Mouse (Mus musculus): ENCODE results near the gene Vpreb2. TPM values are rescaled to one million over a fixed set of nuclear protein-coding genes. Genes with fewer than 3 reads are reported as not detected.
"Not testable (repeated sequence)": the region's sequence is repeated elsewhere in the genome, so short reads cannot be mapped to it uniquely, and the experiment has no call there.

Vpreb2 gene
- polyA plus RNA-seq, 1 experiment = not detected

DNA sequence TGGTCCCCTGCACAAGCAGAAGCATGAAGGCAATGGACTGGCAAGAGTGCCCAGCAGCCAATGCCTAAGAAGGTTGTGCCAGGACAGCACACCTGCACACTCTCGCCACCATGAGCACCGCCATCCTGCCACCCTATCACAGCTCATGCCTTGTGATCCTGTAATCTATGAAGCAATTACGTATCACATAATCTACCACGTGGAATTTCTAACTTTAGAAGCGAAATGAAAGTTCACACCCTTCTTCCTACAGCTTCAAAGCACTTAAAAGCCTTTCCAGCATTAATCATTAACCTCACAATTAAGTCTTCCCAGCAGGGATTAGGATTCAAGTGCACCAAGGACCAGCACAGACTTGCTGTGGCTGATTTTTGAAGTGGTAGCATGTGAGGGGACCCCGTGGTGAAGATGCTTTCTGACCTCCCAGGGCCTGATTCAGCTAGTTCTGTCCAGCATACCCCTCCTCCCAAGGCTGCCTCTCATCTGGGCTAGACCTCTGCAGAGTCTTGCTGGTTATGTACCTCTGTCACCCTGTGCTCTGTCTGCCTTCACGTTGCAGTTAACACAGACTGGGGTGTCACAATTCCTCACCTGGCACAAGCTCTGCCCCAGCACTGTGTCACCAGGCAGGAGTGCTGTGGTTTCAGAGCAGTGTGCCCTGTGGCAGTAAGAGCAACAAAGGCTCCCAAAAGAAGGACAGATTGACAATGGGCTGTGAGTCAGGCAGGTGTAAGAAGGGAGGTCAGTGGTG, 35.0 kb upstream of the Vpreb2 start:
- DNase-seq = peak; percentile 47
- WGBS = 51% methylated on average over 7 of the region's 7 CpGs
- Histone ChIP-seq H3K4me1 (ENCODE audit: control insufficient read depth, insufficient read depth, low read length) (no peaks in the 10 kb centered on the region), H3K4me3 (replicated peaks; ENCODE audit: extremely low read depth, low read depth, low read length) (no peak overlapping the region)
- TF ChIP-seq CTCF (IDR thresholded peaks at IDR 0.05; ENCODE audit: insufficient read depth, low read length) (no peak), POLR2A (IDR thresholded peaks at IDR 0.05; ENCODE audit: borderline replicate concordance, extremely low read depth, low read depth, low read length) (peak; percentile 35; the same call in 1 of the 2 replicates)

DNA sequence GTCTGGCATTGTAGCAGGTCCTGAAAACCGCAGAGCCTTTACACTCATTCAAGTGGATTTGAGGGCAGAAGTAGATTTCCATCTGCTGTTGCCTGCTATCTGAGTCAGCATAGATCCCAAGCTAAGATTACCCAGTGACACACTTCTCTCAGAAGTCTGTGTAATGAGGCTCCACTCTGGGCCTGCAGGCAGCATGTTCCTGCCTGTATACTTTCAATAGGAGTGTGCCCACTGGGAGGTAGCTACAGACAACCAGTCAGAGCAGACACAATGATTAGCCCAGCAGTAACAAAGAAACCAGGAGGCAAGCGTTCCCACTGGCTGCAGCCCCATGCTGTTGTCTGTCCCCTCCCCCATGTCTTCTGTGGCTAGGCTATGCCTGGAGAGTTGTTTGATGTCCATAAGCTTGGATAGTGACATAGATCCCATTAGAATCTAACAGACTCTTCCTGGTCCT, 30.8 kb upstream of the Vpreb2 start:
- H3K4me1 ChIP-seq (ENCODE audit: control insufficient read depth, insufficient read depth, low read length) = no peaks in the 10 kb centered on the region
- 54% methylated on average over 2 of the region's 2 CpGs for WGBS
- no peak overlapping the region for H3K4me3 ChIP-seq (replicated peaks; ENCODE audit: extremely low read depth, low read depth, low read length)
- no peak for DNase-seq
- no peak for TF ChIP-seq CTCF (IDR thresholded peaks at IDR 0.05; ENCODE audit: insufficient read depth, low read length)
- no peak for TF ChIP-seq POLR2A (IDR thresholded peaks at IDR 0.05; ENCODE audit: borderline replicate concordance, extremely low read depth, low read depth, low read length)

DNA sequence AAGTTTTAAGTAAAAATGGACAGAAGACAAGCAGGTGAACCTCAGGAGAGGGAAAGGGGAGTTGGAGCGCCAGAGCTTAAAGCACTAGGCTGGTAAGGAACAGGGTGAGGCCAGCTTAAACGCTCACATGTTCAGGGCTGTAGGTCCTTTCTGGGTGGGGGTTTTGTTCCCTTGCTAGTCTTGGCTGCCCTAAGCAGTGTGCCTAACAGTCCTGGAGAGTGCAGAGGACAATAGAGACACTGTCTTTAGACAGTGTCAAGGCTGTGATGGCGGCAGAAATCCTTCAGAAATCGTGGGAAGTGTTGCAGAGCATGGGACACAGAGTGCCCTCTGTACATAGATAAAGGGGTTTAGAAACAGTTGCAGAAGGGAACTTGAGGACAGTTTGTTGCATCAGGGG, 30.2 kb upstream of the Vpreb2 start:
- DNase-seq = no peak
- Histone ChIP-seq H3K4me1 (ENCODE audit: control insufficient read depth, insufficient read depth, low read length) (no peaks in the 10 kb centered on the region), H3K4me3 (replicated peaks; ENCODE audit: extremely low read depth, low read depth, low read length) (no peak overlapping the region)
- WGBS = 64% methylated on average over 4 of the region's 4 CpGs
- TF ChIP-seq POLR2A (IDR thresholded peaks at IDR 0.05; ENCODE audit: borderline replicate concordance, extremely low read depth, low read depth, low read length) = no peak
- TF ChIP-seq CTCF (IDR thresholded peaks at IDR 0.05; ENCODE audit: insufficient read depth, low read length) = no peak

DNA sequence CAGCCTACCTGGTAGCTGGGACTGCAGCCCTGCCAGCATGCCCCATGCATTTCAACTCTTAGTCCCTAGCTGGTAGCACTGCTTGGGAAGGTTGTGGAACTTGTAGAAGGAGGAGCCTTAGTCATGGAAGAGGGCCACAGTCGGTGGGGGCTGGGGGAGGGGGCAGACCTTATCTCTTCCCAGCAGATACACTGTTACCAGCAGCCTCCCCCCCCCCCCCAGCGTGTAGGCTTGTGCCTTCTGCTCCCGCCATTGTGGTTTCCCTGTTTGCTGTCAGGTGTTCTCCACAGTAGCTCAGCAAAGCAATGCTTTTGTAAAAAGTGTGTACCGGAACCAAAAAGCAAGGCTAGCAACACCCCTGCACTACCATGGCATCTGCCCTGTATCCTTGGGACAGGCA, 28.6 kb upstream of the Vpreb2 start:
- DNase-seq = no peak
- 68% methylated on average over 4 of the region's 4 CpGs for WGBS
- Histone ChIP-seq H3K4me3 (replicated peaks; ENCODE audit: extremely low read depth, low read depth, low read length) (no peak overlapping the region), H3K4me1 (ENCODE audit: control insufficient read depth, insufficient read depth, low read length) (no peaks in the 10 kb centered on the region)
- TF ChIP-seq POLR2A (IDR thresholded peaks at IDR 0.05; ENCODE audit: borderline replicate concordance, extremely low read depth, low read depth, low read length) (no peak), CTCF (IDR thresholded peaks at IDR 0.05; ENCODE audit: insufficient read depth, low read length) (no peak)

DNA sequence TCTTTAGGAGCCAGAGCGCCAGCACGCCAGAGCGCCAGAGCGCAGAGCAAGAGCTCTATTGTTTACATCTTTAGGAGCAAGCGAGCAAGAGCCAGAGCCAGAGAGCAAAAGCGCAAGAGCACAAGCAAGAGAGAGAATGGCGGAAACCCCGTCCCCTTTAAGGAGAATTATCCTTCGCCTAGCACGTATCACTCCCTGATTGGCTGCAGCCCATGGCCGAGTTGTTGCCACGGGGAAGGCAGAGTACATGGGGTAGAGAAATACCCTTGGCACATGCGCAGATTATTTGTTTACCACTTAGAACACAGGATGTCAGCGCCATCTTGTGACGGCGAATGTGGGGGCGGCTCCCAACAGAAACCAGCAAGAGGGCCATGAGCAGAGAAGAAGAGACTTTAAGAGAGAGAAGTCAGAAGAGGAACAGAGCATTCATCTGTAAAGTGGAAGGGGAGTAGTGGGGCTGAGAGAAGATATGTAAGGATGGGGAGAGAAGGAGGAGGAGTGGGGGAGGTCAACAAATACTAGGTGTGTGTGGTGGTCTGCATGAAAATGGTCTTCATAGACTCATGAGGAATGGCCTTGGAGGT, 24.1 kb upstream of the Vpreb2 start:
- 94% methylated on average over 17 of the region's 17 CpGs for WGBS
- H3K4me1 ChIP-seq (ENCODE audit: control insufficient read depth, insufficient read depth, low read length); H3K4me3 ChIP-seq (replicated peaks; ENCODE audit: extremely low read depth, low read depth, low read length); DNase-seq: not testable (repeated sequence)

DNA sequence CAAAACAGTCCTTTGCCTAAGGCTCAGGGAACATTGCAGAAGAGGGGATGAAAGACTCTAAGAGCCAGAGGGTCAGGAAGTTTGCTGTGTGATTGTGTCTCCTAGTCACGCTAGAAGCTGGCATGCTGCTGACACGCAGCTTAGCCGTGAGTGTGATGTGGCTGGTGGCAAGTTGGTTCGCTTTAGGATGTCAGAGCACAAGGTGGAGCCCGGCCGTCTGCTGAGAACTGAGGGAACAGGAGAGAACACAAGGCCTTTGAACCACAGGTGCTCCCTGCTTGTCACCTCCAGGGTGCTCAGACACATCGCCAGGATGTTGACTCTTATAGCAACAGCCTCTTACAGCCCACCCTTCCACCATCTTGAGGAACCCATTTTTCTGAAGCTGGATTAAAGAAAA, 18.1 kb upstream of the Vpreb2 start:
- DNase-seq = no peak
- 73% methylated on average over 7 of the region's 7 CpGs for WGBS
- Histone ChIP-seq H3K4me3 (replicated peaks; ENCODE audit: extremely low read depth, low read depth, low read length) (no peak overlapping the region), H3K4me1 (ENCODE audit: control insufficient read depth, insufficient read depth, low read length) (no peaks in the 10 kb centered on the region)
- no peak for TF ChIP-seq POLR2A (IDR thresholded peaks at IDR 0.05; ENCODE audit: borderline replicate concordance, extremely low read depth, low read depth, low read length)
- TF ChIP-seq CTCF (IDR thresholded peaks at IDR 0.05; ENCODE audit: insufficient read depth, low read length) = no peak

DNA sequence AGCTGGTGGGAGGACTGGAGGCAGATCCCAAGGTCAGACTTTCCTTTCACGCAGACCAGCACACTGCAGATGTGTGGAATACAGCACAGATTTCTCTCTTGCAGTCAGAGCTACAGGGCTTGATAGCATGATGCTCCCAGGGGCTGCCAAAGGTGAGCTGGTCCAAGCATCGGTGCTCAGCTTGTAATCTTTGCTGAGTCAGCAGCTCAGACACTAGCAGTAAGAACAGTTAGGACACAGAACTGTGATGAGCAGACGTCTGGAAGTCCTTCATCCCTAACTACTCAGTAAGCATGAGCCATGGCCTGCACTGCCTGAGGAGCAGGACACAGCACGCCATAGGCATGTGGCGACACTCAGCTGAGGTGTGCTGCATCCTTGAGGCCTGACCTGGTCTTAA, 8.4 kb upstream of the Vpreb2 start:
- no peaks in the 10 kb centered on the region for H3K4me1 ChIP-seq (ENCODE audit: control insufficient read depth, insufficient read depth, low read length)
- WGBS = 66% methylated on average over 5 of the region's 5 CpGs
- TF ChIP-seq POLR2A (IDR thresholded peaks at IDR 0.05; ENCODE audit: borderline replicate concordance, extremely low read depth, low read depth, low read length) = no peak
- no peak for TF ChIP-seq CTCF (IDR thresholded peaks at IDR 0.05; ENCODE audit: insufficient read depth, low read length)
- no peak overlapping the region for H3K4me3 ChIP-seq (replicated peaks; ENCODE audit: extremely low read depth, low read depth, low read length)
- DNase-seq = no peak

DNA sequence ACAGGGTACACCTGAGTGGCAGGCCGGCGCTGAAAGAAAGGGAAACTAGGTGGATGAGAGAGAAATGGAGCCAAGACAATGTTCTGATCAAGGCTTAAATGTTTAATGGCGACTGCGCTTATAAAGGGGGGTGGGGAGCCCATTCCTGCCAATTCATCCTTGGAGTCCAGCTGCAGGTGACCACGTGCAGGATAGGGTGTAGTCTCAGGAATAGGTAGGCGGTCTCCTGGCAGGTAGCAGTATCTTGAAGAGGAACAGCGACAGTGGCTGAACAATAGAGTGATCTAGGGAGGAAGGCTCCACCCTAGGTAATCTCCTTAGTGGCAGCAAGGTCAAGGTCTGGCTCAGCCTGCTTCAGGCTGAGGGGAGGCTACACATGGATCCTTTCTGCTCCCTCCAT, 2.4 kb upstream of the Vpreb2 start:
- WGBS = 72% methylated on average over 7 of the region's 7 CpGs
- not testable (repeated sequence) for DNase-seq; H3K4me3 ChIP-seq (replicated peaks; ENCODE audit: extremely low read depth, low read depth, low read length); H3K4me1 ChIP-seq (ENCODE audit: control insufficient read depth, insufficient read depth, low read length)

DNA sequence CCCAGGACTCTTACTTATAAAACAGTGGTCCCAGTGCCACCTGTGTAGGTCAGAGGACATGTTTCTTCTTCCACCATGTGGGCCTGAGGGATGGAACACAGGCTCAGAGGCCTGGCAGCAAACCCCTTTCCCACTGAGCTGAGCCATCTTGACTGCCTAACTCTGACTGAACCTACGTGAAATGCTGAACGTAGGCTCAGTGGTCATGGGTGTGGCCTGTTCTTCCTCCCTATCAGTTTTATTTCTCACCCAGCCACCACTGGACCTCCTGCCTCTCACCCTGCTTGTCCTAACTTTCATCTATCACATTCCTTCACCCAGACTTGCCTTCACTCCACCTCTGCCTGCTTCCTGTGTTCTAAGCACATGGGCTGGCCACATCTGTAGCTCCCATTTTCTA, 3.0 kb downstream of the Vpreb2 start:
- no peak for TF ChIP-seq POLR2A (IDR thresholded peaks at IDR 0.05; ENCODE audit: borderline replicate concordance, extremely low read depth, low read depth, low read length)
- TF ChIP-seq CTCF (IDR thresholded peaks at IDR 0.05; ENCODE audit: insufficient read depth, low read length) = no peak
- WGBS = 75% methylated on average over 2 of the region's 2 CpGs
- no peak for DNase-seq
- H3K4me1 ChIP-seq (ENCODE audit: control insufficient read depth, insufficient read depth, low read length) = no peaks in the 10 kb centered on the region; the same call in 1 of the 2 replicates
- no peak overlapping the region for H3K4me3 ChIP-seq (replicated peaks; ENCODE audit: extremely low read depth, low read depth, low read length)

DNA sequence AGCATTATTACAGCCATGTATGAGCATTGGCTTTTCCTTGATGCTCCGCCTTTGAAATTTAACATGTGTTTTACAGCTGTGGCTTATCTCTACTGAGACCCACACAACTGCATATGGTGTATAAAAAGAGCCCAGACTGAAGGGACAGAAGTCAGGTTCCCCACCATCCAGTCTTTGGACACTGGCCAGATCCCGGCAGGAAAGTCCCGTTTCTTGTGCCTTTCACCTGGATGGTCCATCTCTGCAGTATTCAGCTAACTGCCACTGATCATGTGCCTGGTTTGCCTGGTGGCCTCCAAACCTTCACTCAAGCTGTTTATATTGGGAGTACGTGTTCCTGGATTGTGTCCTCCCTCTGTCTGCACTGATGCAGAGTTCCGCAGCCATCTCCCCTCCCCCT, 4.0 kb downstream of the Vpreb2 start:
- 49% methylated on average over 5 of the region's 5 CpGs for WGBS
- TF ChIP-seq POLR2A (IDR thresholded peaks at IDR 0.05; ENCODE audit: borderline replicate concordance, extremely low read depth, low read depth, low read length) (no peak), CTCF (IDR thresholded peaks at IDR 0.05; ENCODE audit: insufficient read depth, low read length) (no peak)
- Histone ChIP-seq H3K4me3 (replicated peaks; ENCODE audit: extremely low read depth, low read depth, low read length) (no peak overlapping the region), H3K4me1 (ENCODE audit: control insufficient read depth, insufficient read depth, low read length) (no peaks in the 10 kb centered on the region; the same call in 1 of the 2 replicates)
- DNase-seq = no peak

All from lung, adult 2 months (tissue).